Mouse (Mus musculus) frontal cortex, adult 2 months (tissue): Measurements from ENCODE around the gene Mark3. TPM values are rescaled to one million over a fixed set of nuclear protein-coding genes. Genes with fewer than 3 reads are reported as not detected.
"Not testable (repeated sequence)": the region's sequence is repeated elsewhere in the genome, so short reads cannot be mapped to it uniquely, and the experiment has no call there.

Experiments used
- DNase-seq, 2 experiments: peaks; one replicate each; pipeline ENCODE4 v3.0.0; 2022; ENCODE audit warnings: low spot score in 1 of 2; ENCODE audit errors: extremely low spot score in 1 of 2
- polyA plus RNA-seq: library from polyadenylated mRNA; depleted of rRNA; stranded (reverse); fragments of >200 nt; gene quantifications from 2 replicates; pipeline ENCODE4 v1.2.3, GENCODE M21; 2012; rRNA removed

The Mark3 gene
- polyA plus RNA-seq: 78.7 and 81.9 TPM in 2 replicates

- peak; percentile 93 to 98 for DNase-seq
These were observed at the start of gene Mark3 for GRCm38 (mm10) chr12:111574074-111574886. Gene Mark3 (plus strand): TSS chr12:111574523.

DNA sequence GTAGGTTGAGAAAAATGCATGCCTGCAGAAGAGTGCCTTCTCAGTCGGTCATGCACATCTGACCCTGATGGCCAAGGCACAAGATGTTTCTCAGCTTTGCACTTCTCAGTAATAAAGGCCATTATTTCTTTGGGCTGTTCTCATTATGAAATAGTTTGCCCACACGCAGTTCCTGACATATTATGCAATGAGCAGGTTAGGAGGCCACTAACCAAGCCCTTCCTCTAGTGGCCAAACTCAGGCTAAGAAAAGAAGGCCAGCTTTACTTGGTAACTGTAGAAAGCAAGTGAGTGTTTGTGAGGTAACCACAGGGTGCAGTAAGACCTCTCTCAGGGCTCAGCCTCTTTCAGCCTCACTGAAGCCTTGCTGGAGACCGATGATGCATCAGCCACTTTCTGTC lies 49.4 kb upstream of the Mark3 start:
- no peak for DNase-seq

- peak; percentile 69 to 76 for DNase-seq
These were observed 46.6 kb upstream of the Mark3 start for GRCm38 (mm10) chr12:111527643-111528281.

GRCm38 (mm10) chr12:111529192-111529591 lies 45.1 kb upstream of the Mark3 start:
- DNase-seq: no peak

- DNase-seq: peak in 1 of 2 experiments; percentile 72
These were observed 41.1 kb upstream of the Mark3 start for GRCm38 (mm10) chr12:111533096-111533794.

DNA sequence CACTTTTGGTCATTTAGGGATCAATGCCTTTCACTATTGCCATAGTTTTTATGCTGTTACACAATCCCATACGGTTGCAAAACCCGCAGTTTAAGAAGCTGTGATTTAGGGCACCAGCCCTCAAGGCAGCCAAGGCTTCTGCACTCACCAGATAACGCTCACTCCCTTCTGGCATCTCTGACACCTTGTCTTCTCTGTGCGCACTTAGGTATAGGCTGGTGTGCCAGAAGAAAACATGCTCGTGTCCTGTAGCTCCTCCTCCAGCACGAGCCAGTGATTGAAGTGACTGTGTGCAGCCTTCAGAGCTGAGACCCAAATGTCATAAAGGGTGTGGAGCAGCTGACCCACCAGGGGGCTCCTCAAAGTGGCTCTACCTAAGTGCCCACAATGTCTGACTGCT lies 39.0 kb upstream of the Mark3 start:
- DNase-seq: no peak

DNA sequence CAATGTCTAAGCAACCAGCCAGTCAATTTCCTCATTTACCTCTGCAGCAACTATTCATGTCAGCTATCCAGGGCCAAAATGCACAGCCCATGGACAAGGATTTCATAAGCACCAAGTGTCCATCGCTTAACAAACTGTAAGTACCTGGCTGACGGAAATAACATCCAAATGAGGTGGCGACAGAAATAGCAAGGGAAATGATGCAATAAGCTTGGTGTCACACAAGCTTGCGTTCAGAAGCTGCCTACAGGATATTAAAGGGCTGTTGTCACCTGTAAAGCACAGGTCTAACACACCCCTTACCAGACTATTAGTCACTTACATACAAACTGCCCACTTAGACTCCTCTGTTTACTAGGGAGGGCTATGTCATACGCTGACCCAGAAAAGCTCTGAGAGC lies 38.6 kb upstream of the Mark3 start:
- DNase-seq: no peak

GRCm38 (mm10) chr12:111536746-111537145 lies 37.6 kb upstream of the Mark3 start:
- DNase-seq: no peak

GRCm38 (mm10) chr12:111537341-111537740 lies 37.0 kb upstream of the Mark3 start:
- DNase-seq: no peak

DNA sequence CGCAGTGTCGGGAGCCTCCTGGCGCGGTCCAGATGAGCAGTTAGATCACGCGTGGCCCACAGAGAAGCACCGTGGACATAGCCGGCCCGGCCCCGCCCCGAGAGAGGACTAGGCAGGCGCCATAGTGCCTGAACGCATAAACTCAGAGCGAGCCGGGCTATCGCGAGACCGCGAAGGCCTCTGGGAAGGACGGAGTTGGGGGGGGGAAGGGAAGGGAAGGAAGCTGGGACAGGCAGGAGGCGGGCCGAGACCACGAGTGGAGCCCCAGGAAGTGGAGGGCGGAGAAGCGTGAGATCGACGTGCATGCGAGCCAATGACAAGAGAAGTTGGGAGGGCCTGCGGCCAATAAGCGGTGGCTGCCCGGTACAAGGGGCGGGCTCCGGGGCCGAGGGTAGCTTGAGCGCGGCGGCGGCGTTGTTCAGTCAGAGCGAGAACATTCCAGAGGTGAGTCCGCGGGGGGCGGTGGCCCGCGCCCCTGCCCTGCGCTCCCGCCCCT lies 36.5 kb upstream of the Mark3 start, which contains the start of gene Eif5:
TSS of gene Eif5 (plus strand) at position 221 of the 496 bp plus-strand sequence.
- DNase-seq: peak; percentile 99 to 100

GRCm38 (mm10) chr12:111538292-111539040 lies 35.9 kb upstream of the Mark3 start:
- peak in 1 of 2 experiments; percentile 70 for DNase-seq

- DNase-seq: no peak
These were observed 35.3 kb upstream of the Mark3 start for GRCm38 (mm10) chr12:111539041-111539345.

- no peak for DNase-seq
These were observed 27.3 kb upstream of the Mark3 start for GRCm38 (mm10) chr12:111547070-111547469.

- DNase-seq: no peak
These were observed 25.6 kb upstream of the Mark3 start for GRCm38 (mm10) chr12:111548555-111549289.

GRCm38 (mm10) chr12:111550679-111551078 lies 23.6 kb upstream of the Mark3 start:
- no peak for DNase-seq

- no peak for DNase-seq
These were observed 22.0 kb upstream of the Mark3 start for GRCm38 (mm10) chr12:111552342-111552741.

DNA sequence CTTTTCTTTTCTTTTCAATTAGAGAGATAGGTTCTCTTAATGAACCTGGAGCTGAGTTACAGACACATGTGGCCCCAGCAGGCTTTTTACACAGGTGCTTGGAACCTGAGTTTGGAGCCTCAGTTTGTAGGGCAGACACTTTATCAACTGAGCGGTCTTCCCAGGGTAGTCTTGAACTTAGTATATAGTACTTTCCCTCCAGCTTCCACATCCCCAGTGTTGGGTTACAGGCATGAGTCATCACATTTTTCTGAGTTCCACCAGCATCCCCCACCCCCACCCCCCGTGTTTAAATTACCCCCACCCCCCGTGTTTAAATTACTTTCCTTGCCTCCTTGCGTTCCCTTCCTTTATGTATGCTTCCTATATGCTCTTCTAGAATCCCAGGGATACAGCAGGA lies 19.0 kb upstream of the Mark3 start:
- DNase-seq: no peak

- DNase-seq: not testable (repeated sequence)
These were observed 18.4 kb upstream of the Mark3 start for GRCm38 (mm10) chr12:111555893-111556292.

DNA sequence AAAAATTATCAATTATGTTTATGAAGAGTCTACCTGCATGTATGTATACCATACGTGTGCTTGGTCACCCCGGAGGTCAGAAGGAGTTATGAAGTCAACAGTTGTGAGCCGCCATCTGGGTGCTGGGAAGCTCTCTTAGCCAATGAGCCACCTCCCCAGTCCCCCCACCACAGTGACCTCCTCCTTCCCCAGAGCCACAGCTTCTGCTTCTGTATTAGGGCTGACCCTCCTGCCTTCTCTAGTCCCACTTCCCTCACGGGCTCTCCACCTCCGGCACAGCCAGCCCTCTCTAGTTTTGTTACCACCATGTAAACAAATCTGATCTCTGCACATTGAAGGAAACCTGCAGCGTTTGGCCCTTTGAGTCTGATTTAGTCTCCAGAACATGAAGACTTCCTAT lies 16.8 kb upstream of the Mark3 start:
- no peak for DNase-seq

DNA sequence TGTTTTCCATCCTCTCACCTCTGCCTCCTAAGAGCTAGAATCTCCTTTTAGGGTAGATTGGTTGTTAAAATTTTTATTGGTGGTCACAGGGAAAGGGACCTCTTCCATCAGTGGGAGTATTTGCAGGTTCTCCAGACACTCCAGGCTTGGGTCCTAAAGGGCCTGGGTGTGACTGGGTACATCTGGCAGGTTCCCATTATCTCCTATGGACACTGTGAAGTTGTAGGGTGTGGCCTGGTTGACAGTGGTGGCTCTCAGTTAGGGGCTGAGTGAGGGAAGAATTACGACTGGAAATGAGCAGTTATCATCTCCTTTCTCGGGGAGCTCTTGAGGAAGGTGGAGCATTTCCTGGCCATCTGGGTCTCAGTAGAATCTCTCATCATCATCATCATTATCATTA lies 15.7 kb upstream of the Mark3 start:
- DNase-seq: no peak
